Mouse (Mus musculus): ENCODE measurements around the gene Xrcc1.
A peak's percentile ranks its signal among the peaks of the same experiment; 100 is the strongest.

Gene Xrcc1

DNA sequence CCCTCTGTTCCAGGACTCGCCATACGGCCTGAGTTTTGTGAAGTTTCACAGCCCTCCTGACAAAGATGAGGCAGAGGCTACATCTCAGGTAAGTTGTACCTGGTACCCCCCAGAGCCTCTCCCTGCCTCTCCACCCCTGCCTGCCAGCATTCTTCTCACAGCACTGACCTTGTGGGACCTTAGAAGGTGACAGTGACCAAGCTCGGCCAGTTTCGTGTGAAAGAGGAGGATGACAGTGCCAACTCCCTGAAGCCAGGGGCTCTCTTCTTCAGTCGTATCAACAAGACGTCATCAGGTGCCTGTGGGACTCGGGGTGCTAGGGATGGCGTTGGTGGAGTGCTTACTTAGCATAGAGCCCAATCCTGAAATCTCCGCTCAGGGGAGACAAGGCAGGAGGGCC, 20.1 kb downstream of the Xrcc1 start:
- no peak for DNase-seq

DNA sequence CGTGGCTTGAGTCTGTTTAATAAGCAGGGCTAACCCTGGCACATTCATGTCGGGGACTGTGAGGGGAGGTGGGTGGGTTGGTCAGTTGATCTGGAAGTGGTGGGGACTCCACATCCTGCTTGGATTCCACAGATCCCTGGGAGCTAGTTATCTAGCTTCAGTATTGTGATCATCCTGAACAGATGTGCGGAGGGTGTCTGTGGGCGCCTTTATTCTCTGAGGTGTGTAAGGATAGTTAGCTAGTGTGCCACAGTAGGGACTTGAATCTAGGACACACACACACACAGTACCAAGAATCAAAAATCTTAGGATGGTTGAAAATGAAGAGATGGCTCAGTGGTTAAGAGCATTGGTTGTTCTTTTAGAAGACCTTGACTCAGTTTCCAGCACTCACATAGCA, 22.4 kb downstream of the Xrcc1 start:
- DNase-seq: no peak

DNA sequence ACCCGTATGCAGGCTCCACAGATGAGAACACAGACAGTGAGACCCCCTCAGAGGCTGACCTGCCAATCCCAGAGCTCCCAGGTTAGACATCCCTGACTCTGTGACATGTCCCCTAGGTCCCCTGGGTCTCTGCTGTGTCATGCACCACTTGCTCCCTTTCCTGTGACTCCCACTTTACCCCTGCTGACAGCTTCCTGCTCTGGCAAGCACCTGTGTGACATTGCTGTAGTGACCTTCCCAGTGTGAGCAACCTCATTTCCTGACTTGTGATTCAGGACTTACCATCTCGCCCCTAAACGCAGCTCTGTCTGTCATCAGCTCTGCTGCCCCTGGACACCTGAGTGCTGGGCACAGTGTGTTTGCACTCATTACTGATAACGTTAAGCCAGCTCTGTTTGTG, 25.0 kb downstream of the Xrcc1 start:
- no peak for DNase-seq

DNA sequence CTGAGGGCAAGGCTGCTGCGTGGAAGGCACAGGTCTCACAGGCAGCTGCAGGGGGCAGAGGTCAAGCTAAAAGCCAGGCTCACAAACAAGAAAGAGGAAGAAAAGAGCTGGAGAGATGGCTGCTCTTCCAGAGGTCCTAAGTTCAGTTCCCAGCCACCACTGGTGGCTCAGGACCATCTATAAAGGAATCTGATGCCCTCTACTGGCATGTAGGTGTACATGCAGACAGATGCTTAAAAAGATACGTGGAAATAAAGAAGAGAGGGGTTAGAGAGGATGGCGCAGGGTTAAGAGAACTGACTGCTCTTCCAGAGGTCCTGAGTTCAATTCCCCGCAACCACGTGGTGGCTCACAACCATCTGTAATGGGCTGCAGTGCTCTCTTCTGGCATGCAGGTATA, 26.4 kb downstream of the Xrcc1 start:
- no peak for DNase-seq

DNA sequence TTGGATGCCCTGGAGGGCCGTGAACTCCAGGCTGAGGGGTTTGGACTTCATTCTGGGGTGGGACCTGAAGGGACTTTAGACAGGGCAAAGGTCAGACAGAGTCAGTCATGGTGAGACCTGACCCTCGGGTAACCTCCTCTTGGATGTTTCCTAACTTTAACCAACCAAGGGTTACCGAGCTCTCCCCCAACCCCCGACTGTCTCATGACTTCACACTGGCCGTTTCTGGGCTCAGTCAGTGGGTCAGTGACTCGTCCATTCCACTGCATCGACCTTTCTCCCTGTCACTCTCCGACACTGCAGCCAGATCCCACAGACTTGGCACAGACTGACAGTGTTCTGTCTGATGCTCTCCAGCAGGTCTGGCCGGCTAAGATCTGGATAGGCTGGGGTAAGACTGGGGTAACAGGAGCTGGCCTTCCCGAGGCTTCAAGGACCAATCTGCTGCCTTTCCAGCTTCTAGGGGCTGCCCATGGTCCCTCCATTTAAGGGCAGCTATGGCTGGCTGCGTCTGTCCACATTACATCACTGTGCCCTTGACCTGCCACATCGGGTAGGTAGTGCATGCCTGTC, 28.2 kb downstream of the Xrcc1 start:
- peak; percentile 60 for DNase-seq

DNA sequence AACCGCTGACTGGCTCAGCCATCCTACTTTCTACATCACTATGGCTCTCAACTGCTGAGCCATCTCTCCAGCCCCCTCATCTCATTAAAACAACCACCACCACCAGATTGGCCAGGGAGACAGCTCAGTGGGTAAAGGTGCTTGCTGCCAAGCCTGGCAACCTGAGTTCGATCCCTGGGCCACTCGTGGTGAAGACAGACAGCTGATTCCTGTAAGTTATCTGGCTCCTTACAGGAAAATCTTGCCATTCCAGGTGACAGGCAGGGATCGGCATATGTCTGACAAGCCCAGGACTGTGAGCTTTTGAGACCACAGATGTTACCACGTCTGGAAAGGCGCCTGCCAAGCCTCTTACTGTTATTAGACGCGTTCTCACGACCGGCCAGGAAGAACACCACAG, 31.7 kb downstream of the Xrcc1 start:
- no peak for DNase-seq

DNA sequence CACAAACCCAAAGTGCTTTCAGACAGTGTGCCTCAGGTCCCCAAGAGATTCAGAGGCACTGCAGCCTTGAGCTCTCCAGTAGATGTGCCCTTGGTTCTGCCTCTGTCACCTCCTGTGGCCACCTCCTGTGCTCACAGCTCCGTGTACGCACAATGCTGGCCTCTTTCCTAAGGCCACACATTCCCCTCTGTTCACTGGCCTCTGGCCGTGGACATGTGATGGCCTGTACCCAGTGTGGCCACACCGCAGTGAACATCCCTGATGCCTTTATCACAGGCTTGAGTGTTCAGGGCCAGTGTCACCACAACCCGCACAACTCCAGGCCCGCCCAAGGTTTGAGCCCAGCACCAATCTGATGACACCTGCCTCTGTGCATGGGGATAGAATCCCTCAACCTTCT, 38.8 kb downstream of the Xrcc1 start:
- DNase-seq: no peak

DNA sequence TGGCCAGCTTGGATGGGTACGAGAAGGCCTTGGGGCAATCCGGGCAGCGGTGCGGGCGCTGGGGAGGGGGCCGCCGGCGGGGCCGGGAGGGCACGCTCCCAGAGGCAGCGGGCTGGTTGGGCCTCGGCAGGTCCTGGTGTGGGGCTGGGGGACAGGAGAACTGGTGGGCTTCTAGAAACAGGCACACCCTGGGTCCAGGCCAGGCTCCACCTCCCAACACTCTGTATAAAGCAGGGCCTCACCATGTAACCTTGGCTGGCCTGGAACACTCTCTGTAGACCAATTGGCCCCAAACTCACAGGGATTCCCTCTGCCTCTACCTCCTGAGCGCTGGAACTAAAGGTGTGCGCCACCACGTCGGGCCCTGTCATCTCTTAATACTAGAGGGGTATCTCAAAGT, 39.9 kb downstream of the Xrcc1 start:
- DNase-seq: no peak

DNA sequence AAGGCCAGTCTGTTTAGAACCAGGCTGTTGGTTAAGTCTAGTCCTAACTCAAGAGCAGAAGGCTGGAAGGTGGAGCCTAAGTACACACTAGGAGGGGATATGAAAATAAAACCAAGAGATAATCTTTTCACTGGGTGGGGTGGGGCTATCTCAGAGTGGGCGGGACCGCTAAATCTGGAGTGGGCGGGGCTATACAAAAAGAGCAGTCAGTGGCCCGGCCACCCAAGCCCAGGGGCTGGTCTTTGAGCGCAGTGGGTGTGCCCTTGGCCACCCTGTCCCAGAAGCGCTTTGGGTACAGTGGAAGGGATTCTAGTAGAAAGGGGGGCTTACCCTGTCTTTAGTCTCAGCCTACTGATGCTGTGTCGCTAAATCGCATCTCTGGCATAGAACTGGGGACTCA, 40.7 kb downstream of the Xrcc1 start:
- DNase-seq: no peak

DNA sequence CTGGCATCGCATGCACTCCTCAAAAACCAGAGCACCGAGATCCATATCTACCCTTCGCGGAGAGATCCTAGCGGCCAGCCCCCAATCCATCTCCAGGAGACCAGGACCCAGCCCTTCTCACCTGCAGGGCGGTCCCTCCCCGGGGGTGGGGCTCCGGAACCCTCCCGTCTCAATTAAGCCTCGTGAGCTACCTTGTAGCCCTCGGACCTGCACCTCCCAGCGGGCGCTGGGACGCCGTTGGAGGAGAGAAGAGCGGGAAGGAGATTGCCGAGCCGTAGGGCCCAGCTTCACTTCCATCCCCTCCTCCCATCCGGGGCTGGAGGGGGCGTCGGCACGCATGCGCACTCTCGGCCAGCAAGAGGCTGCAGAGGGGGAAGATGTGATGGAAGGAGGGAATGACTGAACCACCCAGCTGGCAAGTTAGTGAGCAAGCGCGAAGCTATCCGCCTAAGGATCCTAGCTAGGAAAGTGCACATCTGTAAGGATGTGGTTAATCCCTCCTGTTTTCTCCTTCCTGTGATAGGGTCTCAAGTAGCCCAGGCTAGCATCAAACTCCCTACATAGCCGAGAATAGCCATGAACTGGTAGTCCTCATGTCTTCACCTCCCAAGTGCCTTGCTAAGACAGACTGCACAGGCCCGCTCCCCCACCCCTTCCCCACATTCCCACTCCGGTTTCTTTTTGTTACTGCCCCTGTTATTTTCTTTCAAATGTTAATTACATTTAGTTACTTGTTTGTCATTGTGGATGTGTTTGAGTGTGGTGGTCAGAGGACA, 41.4 kb downstream of the Xrcc1 start, which contains the start of the genes Ethe1 and Zfp575:
TSS of gene Ethe1 (plus strand) at position 214 of the 776 bp plus-strand sequence.
TSS of gene Zfp575 (minus strand) at position 312 of the 776 bp plus-strand sequence.
- no peak for DNase-seq

DNA sequence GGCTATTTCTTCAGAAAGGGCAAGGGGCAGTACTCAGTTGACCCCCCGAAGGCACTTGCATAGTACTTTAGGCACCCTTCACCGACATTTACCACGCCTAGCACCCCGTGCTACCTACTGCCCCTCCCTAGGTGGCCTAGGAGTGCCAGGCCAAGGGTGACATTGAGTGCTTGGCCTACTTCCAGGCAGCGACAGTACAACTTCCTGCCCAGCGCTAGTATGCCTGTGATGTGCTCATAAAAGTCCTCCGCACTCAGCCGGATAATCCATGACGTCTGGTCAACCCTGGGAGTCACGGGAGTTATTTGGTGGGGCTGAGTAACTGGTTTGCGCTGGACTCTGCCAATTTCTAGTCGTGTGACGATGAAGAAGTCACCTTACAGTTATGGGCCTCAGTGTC, 42.2 kb downstream of the Xrcc1 start:
- peak; percentile 81 for DNase-seq

DNA sequence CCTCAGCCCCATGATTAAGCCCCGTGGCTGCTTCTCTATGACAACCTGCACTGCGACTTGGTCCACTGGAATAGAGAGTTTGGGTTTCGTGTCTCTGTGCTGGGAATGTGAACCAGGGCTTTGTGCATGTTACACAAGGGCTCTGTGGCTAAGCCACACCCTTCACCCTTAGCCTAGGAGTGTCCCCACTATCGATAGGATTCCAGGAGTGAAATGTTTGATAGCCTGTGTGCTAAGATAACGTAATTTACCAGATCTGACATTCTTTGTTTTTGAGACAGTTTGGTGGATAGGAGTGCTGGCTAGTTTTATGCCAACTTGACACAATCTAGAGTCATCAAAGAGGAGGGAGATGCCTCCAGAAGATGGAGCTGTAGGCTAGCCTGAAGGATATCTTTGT, 45.6 kb downstream of the Xrcc1 start:
- DNase-seq: no peak

DNA sequence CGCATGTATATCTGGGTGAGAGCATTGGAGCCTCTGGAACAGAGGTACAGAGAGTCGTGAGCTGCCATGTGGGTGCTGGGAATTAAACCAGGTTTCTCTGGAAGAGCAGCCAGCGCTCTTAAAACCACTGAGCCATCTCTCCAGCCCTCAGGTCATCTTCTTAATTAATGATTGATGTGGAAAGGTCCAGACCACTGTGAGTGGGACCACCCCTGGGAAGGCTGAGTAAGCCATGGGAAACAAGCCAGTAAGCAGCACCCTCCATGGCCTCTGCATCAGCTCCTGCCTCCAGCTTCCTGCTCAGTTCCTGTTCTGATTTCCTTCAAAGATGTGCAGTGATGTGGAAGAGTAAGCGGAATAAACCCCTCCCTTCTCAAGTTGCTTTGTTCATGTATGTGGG, 46.1 kb downstream of the Xrcc1 start:
- DNase-seq: no peak

DNA sequence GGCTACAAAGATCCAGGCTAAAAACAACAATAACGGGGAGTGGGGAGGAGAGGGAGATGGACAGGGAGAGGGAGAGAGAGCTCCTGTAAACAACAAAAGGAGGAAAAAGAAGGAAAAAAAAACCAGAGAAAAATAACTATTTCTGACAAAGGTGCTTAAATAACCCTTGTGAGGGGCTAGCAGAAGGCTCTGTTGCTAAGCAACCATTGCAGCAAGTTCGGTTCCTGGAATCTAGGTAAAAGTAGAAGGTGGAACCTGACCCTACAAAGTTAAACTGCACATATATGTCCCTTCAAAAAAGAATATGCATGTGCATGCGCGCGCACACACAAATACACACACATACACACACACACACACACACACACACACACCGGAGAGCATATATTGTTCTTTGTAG, 46.7 kb downstream of the Xrcc1 start:
- DNase-seq: no peak

DNA sequence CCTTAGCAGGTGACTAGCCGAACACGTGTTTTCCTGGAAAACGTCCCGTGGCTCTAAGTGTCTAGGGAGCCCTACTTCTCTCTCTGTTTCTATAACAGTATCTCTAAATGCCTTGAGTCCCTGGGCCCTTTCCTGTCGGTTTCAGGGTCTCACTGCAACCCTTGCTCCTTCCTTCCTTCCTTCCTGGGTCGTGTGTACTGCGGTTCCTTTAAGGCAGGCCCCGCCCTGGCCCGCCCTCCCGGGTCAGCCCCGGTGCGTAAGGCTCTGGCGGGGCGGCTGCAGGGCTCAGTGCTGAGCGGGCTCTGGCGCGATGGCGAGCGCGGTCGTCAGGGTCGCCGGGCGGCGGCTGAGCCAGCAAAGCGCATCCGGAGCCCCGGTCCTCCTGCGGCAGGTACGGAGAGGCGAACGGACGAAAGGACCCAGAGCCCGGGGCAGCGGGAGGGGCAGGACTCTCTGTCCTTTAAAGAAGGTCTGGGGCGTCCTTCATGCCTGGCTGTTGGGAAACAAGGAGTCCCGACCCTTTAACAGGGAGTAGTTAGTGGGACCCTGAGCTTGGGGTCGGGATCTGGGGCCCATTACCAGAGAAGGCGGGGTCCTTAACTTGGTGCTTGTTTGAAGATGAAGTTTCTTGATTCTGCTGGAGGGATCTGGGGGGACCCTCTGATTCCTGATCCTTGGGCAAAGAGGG, 47.7 kb downstream of the Xrcc1 start:
- peak; percentile 85 for DNase-seq

DNA sequence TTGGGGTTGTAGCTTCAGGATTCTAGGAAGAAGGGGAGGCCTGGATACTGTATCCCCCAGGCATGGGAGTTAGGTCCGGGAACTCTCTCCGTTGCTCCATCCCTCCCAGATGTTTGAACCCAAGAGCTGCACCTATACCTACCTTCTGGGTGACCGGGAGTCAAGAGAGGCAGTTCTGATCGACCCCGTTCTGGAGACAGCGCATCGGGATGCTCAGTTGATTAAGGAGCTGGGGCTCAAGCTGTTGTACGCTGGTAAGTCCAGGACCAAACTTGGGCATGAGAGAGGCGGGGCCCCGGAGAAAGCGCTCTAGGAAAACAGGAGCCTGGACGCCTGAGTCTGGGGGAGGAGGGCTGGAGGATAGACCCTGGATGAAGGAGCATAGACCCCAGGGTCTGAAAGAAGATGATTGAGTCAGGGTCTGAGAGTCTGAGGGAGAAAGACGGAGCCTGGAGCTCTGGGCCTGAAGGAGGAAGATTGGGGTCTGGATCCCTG, 48.3 kb downstream of the Xrcc1 start:
- peak; percentile 28 for DNase-seq

DNA sequence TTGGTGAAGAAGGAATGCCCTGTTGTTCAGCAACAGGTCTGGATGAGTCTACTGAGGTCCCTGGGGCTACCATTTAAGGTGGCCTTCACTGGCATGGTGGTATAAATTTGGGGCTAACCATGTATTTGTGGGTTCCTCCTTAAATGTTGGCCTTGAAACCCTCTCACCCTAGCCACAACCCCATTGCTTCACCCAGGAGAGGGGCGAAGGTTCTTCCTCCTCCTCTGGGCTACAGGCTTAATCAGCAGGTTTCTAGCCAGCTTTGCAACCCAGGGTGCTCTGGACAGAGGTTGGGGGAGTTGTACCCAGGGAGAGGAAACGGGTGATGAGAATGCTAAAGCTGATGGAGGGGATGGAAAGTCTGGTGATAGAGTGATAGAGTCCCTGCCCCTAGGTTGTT, 49.4 kb downstream of the Xrcc1 start:
- DNase-seq: peak; percentile 28

DNA sequence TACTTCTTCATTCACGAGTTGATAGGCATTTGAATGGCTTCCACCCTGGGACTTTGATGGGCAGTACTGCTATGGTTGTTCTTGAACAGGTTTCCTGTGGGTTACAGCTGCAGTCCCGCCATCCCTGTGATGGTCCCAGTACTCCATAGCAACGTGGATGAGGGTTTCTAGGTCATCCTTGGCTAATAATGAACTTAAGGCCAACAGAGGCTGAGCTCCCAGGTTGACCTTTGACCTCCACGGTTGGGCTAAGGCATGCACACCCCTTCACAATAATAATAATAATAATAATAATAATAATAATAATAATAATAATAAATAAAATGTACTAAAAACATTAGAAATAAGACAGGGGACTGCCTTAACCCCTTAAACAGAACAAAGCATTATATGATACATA, 52.0 kb downstream of the Xrcc1 start:
- DNase-seq: no peak

DNA sequence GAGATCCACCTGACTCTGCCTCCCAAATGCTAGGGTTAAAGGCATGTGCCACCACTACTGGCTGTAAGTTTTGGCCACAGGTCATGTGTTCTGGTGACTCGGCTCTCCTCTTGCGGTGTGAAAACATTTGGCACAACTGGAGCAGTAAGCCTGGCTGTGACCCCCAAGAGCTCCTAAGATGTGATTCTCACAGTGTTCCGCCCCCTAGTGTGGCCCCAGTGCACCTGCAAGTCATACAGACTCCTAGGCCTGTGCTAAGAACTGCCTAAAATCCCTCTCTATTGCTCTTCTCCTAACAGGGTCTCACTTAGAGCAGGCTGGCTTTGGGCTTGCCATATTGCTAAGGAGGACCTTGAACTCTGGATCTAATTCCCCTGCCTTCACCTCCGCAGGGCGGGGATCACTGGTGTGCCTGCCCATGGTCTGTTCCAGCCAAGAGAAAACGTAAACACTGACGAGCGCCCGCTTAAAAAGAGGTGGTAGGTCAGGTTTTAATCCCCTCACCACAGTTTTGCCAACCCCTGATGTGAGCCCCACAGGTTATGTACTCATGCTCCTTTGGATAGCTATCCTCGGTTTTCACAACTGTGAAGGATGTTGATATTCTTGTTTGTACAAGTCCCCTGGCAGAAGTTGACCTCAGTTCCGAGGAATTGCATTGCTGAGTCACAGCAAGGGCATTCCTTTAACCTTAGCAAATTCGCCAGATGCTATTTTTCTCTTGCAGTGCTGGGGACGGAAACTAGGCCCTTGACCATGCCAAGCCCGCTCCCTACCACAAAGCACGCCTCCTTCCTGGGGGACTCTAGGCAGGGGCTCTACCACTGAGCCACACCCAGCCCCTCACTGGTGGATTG, 53.4 kb downstream of the Xrcc1 start:
- peak; percentile 24 for DNase-seq

DNA sequence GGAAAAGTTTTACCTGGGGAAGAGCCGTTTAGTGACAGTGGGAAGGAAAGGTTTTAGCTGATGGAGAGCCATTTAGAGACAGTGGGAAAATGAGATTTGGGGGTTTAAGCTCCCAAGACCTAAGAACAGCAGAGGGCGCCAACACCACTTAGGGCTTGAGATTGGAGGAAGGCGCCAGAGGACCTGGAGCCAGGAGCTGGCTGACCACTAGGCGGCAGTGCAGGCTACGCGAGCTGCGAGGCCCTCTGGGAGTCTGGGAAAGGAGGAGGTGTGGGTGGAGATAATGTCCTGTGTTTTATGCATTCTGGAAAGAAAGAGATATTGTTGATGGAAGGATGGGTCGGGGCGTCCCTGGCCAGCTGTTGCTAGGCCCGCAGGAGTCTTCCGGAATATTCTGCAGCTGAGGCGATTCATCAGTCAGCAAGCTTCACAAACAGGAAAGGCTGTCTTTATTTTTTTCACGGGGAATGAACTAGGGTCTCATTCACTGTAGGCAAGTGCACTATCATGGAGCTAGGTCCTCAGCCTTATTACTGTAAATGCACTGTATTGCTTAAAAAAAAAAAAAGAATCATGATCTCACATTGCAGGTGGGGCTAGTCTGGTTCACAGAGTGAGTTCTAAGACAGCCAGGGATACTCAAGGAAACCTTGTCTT, 55.0 kb downstream of the Xrcc1 start:
- DNase-seq: peak; percentile 93

DNA sequence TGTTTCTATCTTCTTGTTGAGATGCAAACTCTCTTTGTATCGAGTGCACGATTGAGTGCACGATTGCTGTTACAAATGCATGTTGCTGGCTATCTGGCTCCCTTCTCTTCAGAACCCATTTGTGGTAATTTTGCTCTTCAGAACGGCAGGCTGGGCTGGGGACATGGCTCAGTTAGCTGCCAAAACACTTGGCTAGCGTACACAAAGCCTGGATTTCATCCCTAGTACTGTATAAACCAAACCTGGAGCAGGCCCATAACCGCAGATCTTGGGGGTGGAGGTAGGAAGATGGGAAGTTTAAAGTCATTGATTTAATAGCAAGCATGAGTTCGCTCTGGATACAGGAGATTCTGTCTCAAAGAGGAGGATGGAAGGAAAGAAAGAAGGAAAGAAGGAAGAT, 59.5 kb downstream of the Xrcc1 start:
- DNase-seq: no peak

DNA sequence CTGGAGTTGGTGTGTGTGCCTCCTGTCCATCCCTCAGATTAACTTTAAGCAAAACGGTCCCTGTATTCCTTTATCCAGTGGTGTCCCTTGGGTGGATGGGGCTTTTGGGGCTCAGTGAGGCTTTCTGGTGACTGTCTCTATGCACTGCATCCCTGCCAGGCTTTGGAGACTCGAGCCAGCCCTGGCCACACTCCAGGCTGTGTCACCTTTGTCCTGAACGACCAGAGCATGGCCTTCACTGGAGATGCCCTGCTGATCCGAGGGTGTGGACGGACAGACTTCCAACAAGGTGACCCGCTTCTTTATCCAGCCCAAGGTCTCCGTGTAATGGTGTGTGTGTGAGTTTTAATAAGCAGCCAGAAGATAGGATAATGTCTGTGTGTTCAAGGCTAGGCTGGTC, 60.0 kb downstream of the Xrcc1 start:
- DNase-seq: peak; percentile 46

Measured in kidney, adult 18-20 months (tissue).